Mouse (Mus musculus) lung, postnatal 10 days (tissue): Measurements from ENCODE around the gene Rtkn2.

Experiments used
- DNase-seq: peaks from one replicate; pipeline ENCODE4 v3.0.0; 2021

Rtkn2 gene

GRCm38 (mm10) chr10:67998116-67998635, 18.8 kb downstream of the Rtkn2 start:
- peak; percentile 80 for DNase-seq

- no peak for DNase-seq
Observed at GRCm38 (mm10) chr10:67999170-67999569, 19.8 kb downstream of the Rtkn2 start.

DNA sequence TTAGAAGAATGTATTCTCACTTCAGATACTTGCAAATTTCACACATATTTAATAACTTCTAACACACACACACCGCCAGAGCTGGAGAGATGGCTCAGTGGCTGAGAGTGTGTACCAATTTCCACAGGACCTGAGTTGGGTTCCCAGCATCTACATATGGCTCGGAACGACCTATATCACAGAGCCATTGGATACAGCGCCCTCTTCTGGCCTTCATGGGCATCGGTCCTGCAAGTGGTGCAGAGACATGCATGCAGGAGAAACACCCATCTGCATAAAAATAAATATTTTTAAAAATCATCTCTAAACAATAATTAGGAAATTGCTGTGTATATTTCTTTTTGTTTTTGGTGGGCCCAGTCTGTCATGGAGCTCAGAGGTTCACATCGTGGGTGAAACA, 22.1 kb downstream of the Rtkn2 start:
- no peak for DNase-seq

- peak; percentile 36 for DNase-seq
Observed at GRCm38 (mm10) chr10:68003651-68004422, 24.5 kb downstream of the Rtkn2 start.

GRCm38 (mm10) chr10:68005404-68005803, 26.0 kb downstream of the Rtkn2 start:
- DNase-seq = peak; percentile 53

- DNase-seq = no peak
Observed at GRCm38 (mm10) chr10:68006491-68006890, 27.1 kb downstream of the Rtkn2 start.

GRCm38 (mm10) chr10:68007103-68007502, 27.7 kb downstream of the Rtkn2 start:
- DNase-seq = peak; percentile 41

GRCm38 (mm10) chr10:68008198-68008955, 29.0 kb downstream of the Rtkn2 start:
- DNase-seq = peak; percentile 52

DNA sequence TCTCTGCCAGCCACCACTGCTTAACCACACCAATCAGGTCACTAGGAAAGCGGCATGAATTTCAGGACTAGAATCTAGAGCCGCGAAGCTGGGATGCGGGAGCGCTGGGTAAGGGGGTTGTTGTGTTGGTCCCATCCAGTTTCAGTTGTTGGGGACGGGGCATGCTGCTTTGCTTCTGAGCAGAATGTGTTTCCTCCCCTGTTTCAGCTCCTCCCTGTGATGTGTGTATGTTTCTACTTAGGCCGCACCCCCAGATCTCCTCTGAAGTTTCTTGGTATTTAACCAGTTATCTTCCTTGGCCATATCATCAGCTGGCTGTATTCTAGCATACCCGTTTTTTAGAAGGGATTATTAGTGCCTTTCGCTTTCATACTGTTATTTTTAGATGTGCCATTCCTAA, 29.9 kb downstream of the Rtkn2 start:
- no peak for DNase-seq

- DNase-seq = no peak
Observed at GRCm38 (mm10) chr10:68009867-68010266, 30.5 kb downstream of the Rtkn2 start.

GRCm38 (mm10) chr10:68013137-68013536, 33.8 kb downstream of the Rtkn2 start:
- DNase-seq = peak; percentile 48

DNA sequence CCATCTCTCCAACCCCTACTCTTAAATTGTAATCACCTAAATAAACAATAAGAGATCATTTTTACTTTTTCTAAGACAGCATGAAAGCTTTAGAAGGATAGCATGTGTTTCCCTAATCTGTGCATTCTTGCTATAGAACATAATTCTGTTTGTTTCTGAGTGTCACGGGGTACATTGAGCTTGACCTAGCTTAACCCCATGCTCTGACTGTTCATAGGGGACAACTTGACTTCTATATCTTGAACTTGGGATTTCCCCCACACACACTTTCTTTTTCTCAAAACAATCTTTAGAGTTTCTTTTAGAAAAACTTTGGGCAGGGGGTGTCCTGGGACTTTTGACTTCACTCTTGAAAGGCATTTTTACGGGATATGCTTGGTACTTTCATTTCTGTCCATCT, 41.4 kb downstream of the Rtkn2 start:
- DNase-seq = no peak

GRCm38 (mm10) chr10:68025660-68026059, 46.3 kb downstream of the Rtkn2 start:
- no peak for DNase-seq

- DNase-seq = no peak
Observed at GRCm38 (mm10) chr10:68028327-68029080, 49.1 kb downstream of the Rtkn2 start.

GRCm38 (mm10) chr10:68029081-68029626, 49.8 kb downstream of the Rtkn2 start:
- DNase-seq = no peak

DNA sequence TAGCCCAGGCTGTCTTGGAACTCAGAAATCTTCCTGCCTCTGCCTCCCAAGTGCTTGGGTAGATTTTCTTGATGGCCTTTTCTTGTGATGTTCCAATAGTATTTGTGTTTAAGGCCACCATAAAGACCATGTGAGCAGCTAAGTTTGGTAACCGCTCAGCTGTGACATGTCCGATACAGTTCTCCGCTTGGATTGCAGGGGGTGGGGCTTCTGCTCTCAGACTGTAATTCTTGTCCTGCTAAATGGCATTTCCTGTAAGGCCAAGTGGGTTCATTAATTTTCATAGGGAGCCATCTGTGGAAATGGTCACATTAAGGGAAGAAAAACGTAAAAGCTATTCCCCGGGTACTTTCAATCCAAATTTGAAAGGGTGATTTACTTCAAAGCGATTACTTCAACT, 50.7 kb downstream of the Rtkn2 start:
- DNase-seq = no peak

DNA sequence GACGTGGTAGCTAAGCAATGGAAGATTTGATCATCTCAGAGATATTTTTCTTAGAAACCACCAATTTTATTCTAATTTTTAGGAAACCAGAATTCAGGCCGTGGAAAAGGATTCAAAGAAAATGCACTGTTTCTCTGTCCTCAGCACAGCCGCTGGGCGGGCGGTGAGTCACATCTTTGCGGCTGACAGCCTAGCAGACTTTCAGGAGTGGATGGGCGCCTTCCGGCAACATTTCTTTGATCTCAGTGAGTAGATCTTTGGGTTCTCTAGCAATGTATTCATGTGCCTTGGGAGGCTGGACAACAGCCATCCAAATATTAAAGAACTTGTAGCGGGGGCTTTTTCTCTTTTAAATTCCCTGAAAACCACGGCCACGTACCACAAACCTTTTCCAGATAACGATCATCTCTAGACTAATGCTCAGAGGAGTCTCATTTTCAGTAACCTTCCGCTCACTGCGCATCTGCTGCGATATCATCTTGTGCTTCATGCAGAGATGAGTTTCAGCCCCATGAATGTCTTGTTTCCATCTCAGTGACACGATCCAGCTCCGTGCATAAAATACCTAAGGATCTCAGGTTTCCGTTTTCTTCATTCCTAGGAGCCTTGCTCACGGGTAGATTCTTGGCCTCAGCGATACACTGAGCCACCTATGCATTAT, 56.5 kb downstream of the Rtkn2 start:
- DNase-seq = no peak

GRCm38 (mm10) chr10:68036368-68036980, 57.1 kb downstream of the Rtkn2 start:
- DNase-seq = no peak

DNA sequence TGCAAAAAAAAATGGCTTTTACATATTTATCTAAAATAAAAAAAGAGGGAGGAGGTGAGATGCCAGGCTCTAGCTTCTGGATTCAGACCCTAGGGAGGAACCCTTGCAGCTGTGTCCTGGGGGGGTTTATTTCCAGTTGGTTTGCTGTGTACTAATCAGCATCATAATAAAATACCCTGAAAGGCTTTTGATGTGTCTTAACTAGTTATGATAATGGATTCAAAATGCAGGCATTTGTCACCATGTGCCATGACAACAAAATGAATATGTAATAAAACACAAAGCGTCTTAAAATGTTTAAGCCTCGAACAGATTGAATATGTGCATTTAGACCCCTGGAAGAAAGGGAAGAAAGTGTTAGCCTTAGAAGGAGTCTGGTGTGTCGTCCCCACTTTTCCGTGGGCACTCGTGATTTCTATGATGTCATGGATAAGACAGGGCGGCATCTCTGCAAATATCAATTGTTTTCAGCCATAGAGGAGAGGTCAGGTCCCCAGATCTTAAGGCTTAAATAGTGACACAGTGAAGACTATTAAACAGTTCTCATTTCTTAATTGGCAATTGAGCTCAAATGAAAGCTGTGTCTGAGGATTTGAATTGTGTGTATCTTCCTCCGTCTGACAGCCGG, 59.7 kb downstream of the Rtkn2 start:
- no peak for DNase-seq

DNA sequence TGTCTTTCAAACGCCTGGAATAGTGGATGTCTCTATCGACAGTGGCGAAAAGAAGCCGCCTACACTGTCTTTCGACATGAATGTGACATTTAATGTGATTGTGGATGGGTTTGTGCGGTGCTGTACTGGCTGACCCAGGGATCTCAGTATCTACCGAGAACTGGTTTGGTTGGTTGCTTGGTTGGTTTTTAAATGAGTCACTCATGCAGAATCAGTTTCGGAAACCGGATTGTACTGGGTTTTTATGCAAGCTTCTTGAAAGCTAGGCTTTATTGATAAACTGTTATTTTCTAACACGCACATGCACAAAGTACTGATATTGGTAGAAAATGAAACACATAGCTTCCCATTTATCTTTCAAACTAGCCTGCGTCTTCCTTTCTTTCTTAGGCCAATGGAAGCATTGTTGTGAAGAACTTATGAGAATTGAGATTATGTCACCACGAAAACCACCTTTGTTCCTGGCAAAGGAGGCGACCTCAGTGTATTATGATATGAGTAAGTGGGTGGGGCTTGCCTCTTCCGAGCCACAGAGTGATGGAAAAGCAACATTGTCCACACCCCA, 60.4 kb downstream of the Rtkn2 start:
- DNase-seq = no peak

GRCm38 (mm10) chr10:68040394-68040793, 61.0 kb downstream of the Rtkn2 start:
- DNase-seq = no peak
